Mouse (Mus musculus): ENCODE results near the gene Ropn1l. TPM values are rescaled to one million over a fixed set of nuclear protein-coding genes. Genes with fewer than 3 reads are reported as not detected.

Ropn1l gene
- polyA plus RNA-seq, 1 experiment from 2014 or later, result 2.6 TPM

DNA sequence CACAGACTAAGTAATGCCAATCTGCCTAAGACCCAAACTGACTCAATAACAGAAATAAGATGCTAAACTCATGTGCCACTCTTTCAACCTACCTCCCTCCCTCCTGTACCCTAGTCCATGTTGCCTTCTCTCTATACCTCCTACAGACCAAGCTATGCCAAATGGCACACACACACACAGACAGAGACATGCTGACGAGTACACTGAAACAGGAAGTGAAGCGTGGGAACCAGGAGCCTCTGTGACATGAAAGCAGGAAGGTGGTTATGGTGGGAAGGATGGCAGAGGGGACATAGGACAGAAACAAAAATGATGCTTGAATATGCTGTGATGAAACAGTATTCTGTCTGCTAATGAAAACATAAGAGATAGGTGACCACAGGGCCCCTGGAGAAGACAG, 7.0 kb upstream of the Ropn1l start:
- Histone ChIP-seq H3K4me3 (ENCODE audit: control insufficient read depth in 1 of 2, insufficient read depth in 1 of 2, low read depth in 1 of 2, low read length in 2 of 2) (no peak overlapping the region), H3K4me1 (ENCODE audit: control insufficient read depth in 2 of 2, insufficient read depth in 2 of 2, low read length in 2 of 2) (no peaks in the 10 kb centered on the region), H3K9ac (ENCODE audit: low read length) (no peak overlapping the region), H3K27me3 (ENCODE audit: control insufficient read depth, insufficient read depth, low read length) (no peaks in the 10 kb centered on the region), H3K36me3 (ENCODE audit: control insufficient read depth, insufficient read depth, low read length) (peaks cover 86% of the 10 kb centered on the region), H3K27ac (replicated peaks in 1 of 2; ENCODE audit: control insufficient read depth in 1 of 2, insufficient read depth in 1 of 2, low read depth in 2 of 2, low read length in 2 of 2) (no peak overlapping the region), H3K4me2 (ENCODE audit: low read length) (no peak overlapping the region), H3K9me3 (ENCODE audit: control insufficient read depth, low read length) (no peaks in the 10 kb centered on the region)
- no peak for ATAC-seq (ENCODE audit: insufficient number of reproducible peaks, insufficient read depth, low FRiP score, low read depth)
- WGBS, result 86% methylated on average over 2 of the region's 2 CpGs

DNA sequence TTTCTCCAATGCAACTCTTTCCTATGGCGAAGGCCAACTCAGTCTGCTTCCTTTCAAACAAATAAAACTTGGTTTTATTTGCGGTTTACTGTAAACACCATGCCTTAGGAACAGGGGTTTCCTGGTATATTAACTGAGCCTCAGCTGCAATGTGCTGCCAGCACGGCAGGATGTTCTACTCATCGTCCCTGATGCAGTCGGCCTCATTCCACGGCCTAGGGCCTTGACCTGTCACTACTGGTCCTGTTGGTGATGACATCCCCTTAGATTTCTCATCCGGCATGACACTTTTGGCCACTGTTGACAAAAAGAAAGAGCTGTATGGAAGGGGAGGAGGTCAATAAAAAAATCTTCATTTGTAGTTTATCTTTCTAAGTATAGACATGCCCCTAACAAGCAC, 4.5 kb upstream of the Ropn1l start:
- H3K36me3 ChIP-seq (ENCODE audit: control insufficient read depth, insufficient read depth, low read length), result peaks cover 69% of the 10 kb centered on the region
- H3K4me1 ChIP-seq (ENCODE audit: control insufficient read depth in 2 of 2, insufficient read depth in 2 of 2, low read length in 2 of 2), result 0 out of 4 replicates have a peak, but pooled peaks cover 0 to 3% of the 10 kb centered on the region in 2 experiments
- no peaks in the 10 kb centered on the region for H3K27me3 ChIP-seq (ENCODE audit: control insufficient read depth, insufficient read depth, low read length)
- H3K4me3 ChIP-seq (ENCODE audit: control insufficient read depth in 1 of 2, insufficient read depth in 1 of 2, low read depth in 1 of 2, low read length in 2 of 2), result no peak overlapping the region
- no peak for ATAC-seq (ENCODE audit: insufficient number of reproducible peaks, insufficient read depth, low FRiP score, low read depth)
- H3K4me2 ChIP-seq (ENCODE audit: low read length), result no peak overlapping the region
- 84% methylated on average over 7 of the region's 7 CpGs for WGBS
- H3K27ac ChIP-seq (replicated peaks in 1 of 2; ENCODE audit: control insufficient read depth in 1 of 2, insufficient read depth in 1 of 2, low read depth in 2 of 2, low read length in 2 of 2), result no peak overlapping the region
- H3K9me3 ChIP-seq (ENCODE audit: control insufficient read depth, low read length), result no peaks in the 10 kb centered on the region
- no peak overlapping the region for H3K9ac ChIP-seq (ENCODE audit: low read length)

DNA sequence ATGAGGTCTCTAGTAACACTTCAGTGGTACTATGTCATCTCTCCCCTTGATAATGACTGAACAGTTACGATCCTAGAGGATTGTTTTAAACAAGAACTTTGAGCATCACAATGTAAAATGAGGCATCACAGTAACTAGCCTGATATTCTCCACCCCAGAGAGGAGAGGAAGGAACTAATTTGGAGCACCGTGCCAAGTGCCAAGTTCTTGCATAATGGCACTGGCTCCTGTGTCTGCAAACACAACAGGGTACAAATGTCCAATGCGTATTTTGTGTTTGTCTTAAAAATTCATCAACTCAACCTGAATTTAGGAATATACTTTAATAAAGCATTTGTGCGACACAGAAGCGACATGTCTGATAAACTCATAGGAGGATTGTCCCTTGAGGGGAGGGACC, 2.8 kb upstream of the Ropn1l start:
- Histone ChIP-seq H3K36me3 (ENCODE audit: control insufficient read depth, insufficient read depth, low read length) (peaks cover 52% of the 10 kb centered on the region), H3K9me3 (ENCODE audit: control insufficient read depth, low read length) (no peaks in the 10 kb centered on the region), H3K27ac (replicated peaks in 1 of 2; ENCODE audit: control insufficient read depth in 1 of 2, insufficient read depth in 1 of 2, low read depth in 2 of 2, low read length in 2 of 2) (no peak overlapping the region), H3K4me1 (ENCODE audit: control insufficient read depth in 2 of 2, insufficient read depth in 2 of 2, low read length in 2 of 2) (peaks cover 3% of the 10 kb centered on the region in 2 experiments; a peak in 1 of 4 replicates), H3K4me3 (ENCODE audit: control insufficient read depth in 1 of 2, insufficient read depth in 1 of 2, low read depth in 1 of 2, low read length in 2 of 2) (no peak overlapping the region), H3K9ac (ENCODE audit: low read length) (no peak overlapping the region), H3K27me3 (ENCODE audit: control insufficient read depth, insufficient read depth, low read length) (no peaks in the 10 kb centered on the region), H3K4me2 (ENCODE audit: low read length) (no peak overlapping the region)
- 89% methylated on average over 5 of the region's 5 CpGs for WGBS
- ATAC-seq (ENCODE audit: insufficient number of reproducible peaks, insufficient read depth, low FRiP score, low read depth), result no peak

DNA sequence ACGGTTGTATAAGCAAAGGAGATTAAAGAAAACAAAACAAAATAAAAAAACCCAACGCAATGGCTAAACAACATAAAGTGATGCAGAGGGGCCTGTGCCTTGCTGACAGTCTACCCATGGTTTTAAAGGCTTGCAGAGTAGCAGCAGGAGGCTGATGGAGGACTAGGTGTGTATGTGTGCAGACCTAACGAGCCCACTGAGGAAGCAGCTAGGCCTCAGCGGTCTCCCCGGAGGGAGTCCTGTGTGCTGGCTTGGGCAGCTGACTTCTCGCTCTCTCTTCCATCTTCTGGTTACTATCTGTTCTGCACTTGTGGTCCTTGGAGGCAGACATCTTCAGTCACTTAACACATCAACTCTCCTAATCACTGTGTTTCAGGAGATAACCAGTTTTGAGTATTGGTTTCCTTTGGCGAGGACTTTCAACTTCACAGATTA, 1.3 kb upstream of the Ropn1l start:
- WGBS, result 52% methylated on average over 7 of the region's 7 CpGs
- Histone ChIP-seq H3K4me3 (ENCODE audit: control insufficient read depth in 1 of 2, insufficient read depth in 1 of 2, low read depth in 1 of 2, low read length in 2 of 2) (no peak overlapping the region), H3K27ac (replicated peaks in 1 of 2; ENCODE audit: control insufficient read depth in 1 of 2, insufficient read depth in 1 of 2, low read depth in 2 of 2, low read length in 2 of 2) (no peak overlapping the region), H3K9me3 (ENCODE audit: control insufficient read depth, low read length) (no peaks in the 10 kb centered on the region), H3K4me1 (ENCODE audit: control insufficient read depth in 2 of 2, insufficient read depth in 2 of 2, low read length in 2 of 2) (peaks cover 3% of the 10 kb centered on the region in 2 experiments; a peak in 1 of 4 replicates), H3K4me2 (ENCODE audit: low read length) (no peak overlapping the region), H3K9ac (ENCODE audit: low read length) (no peak overlapping the region), H3K27me3 (ENCODE audit: control insufficient read depth, insufficient read depth, low read length) (no peaks in the 10 kb centered on the region), H3K36me3 (ENCODE audit: control insufficient read depth, insufficient read depth, low read length) (peaks cover 37% of the 10 kb centered on the region)
- ATAC-seq (ENCODE audit: insufficient number of reproducible peaks, insufficient read depth, low FRiP score, low read depth), result no peak

DNA sequence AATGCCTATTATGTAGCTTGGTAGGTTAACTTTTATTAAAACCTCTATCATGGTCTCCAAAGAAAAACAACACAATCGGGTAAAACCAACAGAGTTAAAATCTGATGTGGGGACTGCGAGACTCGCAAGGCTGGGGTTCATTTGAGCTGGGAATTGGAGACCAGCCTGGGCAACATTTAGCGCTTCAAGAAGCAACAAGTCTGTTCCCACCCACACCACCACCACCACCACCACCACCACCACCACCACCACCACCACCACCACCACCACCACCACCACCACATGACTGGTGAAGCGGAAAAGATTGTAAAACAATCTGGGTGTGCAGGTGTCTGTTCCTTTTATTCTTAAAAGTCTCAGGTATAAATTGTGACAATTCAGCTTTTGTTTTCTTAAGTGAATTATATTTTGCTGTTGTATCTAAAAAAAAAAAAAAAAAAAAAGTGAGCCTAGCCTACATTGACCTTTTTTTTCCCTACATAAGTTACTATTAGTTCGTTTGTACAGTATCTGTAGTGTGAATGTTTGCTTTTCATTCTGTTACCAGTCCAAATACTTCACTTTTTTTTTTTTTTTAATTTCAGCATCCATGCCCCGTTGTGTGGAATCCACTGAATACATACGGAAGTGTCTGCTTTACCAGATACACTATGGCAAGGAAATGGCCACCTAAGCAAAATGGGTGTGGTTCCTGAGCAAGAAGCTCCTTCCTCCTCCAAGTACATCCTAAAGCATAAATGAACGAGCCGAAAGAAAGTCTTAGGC, 741 bp upstream of the Ropn1l start:
- H3K27ac ChIP-seq (replicated peaks in 1 of 2; ENCODE audit: control insufficient read depth in 1 of 2, insufficient read depth in 1 of 2, low read depth in 2 of 2, low read length in 2 of 2), result peak overlapping the region in 1 of 2 experiments; percentile 86; a peak in 2 of 4 replicates

DNA sequence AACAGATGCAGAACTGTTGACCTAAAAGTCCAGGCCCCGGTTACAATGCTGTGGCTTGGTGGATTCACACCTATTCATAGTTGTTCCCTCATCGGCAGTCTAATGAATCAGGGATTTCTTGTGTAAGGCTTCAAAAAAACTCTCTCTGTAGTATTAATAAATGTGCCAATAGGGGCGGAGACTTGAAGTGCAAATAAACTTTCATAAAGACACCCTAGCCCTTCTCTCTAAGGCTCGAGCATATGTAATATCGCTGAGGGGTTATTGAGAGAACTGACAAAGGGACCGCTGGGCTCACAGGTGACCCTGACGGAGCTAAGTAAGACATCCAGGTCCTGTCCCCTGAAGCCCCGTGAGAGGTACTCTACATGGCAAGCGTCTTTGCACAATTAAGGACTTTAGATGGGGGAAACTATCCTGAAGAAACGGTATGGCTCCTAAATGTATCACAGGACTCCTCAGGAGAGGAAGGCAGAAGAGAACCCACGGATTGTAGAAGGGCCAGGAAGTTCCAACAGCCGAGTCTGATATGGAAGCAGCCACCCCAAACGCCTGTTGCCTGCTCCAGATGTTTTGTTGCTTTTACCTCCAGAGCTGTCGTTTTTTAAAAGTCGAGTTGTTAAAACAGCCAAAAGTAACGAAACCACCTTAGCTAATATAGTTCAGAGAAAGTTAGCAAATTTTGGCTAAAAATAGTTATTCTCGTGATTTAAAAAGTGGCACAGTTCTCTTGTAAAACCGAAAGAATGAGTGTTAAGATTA, 1.0 kb downstream of the Ropn1l start:
- Histone ChIP-seq H3K9me3 (ENCODE audit: control insufficient read depth, low read length) (no peaks in the 10 kb centered on the region), H3K27me3 (ENCODE audit: control insufficient read depth, insufficient read depth, low read length) (no peaks in the 10 kb centered on the region), H3K4me2 (ENCODE audit: low read length) (peak overlapping the region; percentile 82), H3K9ac (ENCODE audit: low read length) (peak overlapping the region; percentile 79), H3K4me3 (ENCODE audit: control insufficient read depth in 1 of 2, insufficient read depth in 1 of 2, low read depth in 1 of 2, low read length in 2 of 2) (peak overlapping the region; percentile 69 to 90), H3K4me1 (ENCODE audit: control insufficient read depth in 2 of 2, insufficient read depth in 2 of 2, low read length in 2 of 2) (peaks cover 3% of the 10 kb centered on the region in 2 experiments; a peak in 1 of 4 replicates), H3K36me3 (ENCODE audit: control insufficient read depth, insufficient read depth, low read length) (peaks cover 13% of the 10 kb centered on the region), H3K27ac (replicated peaks in 1 of 2; ENCODE audit: control insufficient read depth in 1 of 2, insufficient read depth in 1 of 2, low read depth in 2 of 2, low read length in 2 of 2) (peak overlapping the region; percentile 86 to 88; a peak in 2 of 4 replicates)
- no peak for ATAC-seq (ENCODE audit: insufficient number of reproducible peaks, insufficient read depth, low FRiP score, low read depth)
- 42% methylated on average over 18 of the region's 18 CpGs for WGBS

More for the DNA sequence above, 741 bp upstream of the Ropn1l start:
- ATAC-seq (ENCODE audit: insufficient number of reproducible peaks, insufficient read depth, low FRiP score, low read depth), result no peak
- Histone ChIP-seq H3K9me3 (ENCODE audit: control insufficient read depth, low read length) (no peaks in the 10 kb centered on the region), H3K4me1 (ENCODE audit: control insufficient read depth in 2 of 2, insufficient read depth in 2 of 2, low read length in 2 of 2) (peaks cover 3% of the 10 kb centered on the region in 2 experiments; a peak in 1 of 4 replicates), H3K9ac (ENCODE audit: low read length) (peak overlapping the region; percentile 79), H3K4me2 (ENCODE audit: low read length) (peak overlapping the region; percentile 82), H3K4me3 (ENCODE audit: control insufficient read depth in 1 of 2, insufficient read depth in 1 of 2, low read depth in 1 of 2, low read length in 2 of 2) (peak overlapping the region in 1 of 2 experiments; percentile 69; a peak in 3 of 4 replicates), H3K36me3 (ENCODE audit: control insufficient read depth, insufficient read depth, low read length) (peaks cover 31% of the 10 kb centered on the region), H3K27me3 (ENCODE audit: control insufficient read depth, insufficient read depth, low read length) (no peaks in the 10 kb centered on the region)
- 47% methylated on average over 10 of the region's 10 CpGs for WGBS

DNA sequence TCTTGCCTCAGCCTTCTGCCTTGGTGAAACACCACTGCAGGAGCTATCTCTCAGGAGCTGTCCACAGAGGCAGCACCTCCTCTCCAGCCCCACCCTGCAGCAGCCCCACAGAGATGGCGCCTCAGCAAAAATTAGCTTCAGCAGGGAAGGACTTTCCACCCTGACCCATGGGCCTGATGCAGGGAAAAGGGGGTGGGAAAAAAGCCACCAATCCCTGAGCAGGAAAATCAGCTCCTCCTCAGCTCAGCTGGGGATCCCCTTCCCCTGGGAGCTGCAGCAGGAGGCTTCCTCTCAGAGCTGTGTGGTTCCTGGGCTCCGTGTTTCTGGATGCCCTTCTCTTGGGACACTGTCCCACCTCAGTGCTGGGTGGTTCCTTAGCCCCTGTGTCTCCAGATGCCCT, 3.8 kb downstream of the Ropn1l start:
- Histone ChIP-seq H3K9ac (ENCODE audit: low read length) (no peak overlapping the region), H3K27ac (replicated peaks in 1 of 2; ENCODE audit: control insufficient read depth in 1 of 2, insufficient read depth in 1 of 2, low read depth in 2 of 2, low read length in 2 of 2) (no peak overlapping the region), H3K36me3 (ENCODE audit: control insufficient read depth, insufficient read depth, low read length) (no peaks in the 10 kb centered on the region), H3K4me2 (ENCODE audit: low read length) (no peak overlapping the region), H3K9me3 (ENCODE audit: control insufficient read depth, low read length) (no peaks in the 10 kb centered on the region), H3K4me1 (ENCODE audit: control insufficient read depth in 2 of 2, insufficient read depth in 2 of 2, low read length in 2 of 2) (peaks cover 3 to 5% of the 10 kb centered on the region in 2 experiments; a peak in 2 of 4 replicates), H3K4me3 (ENCODE audit: control insufficient read depth in 1 of 2, insufficient read depth in 1 of 2, low read depth in 1 of 2, low read length in 2 of 2) (no peak overlapping the region), H3K27me3 (ENCODE audit: control insufficient read depth, insufficient read depth, low read length) (no peaks in the 10 kb centered on the region)
- no peak; the same call in 1 of the 2 replicates for ATAC-seq (ENCODE audit: insufficient number of reproducible peaks, insufficient read depth, low FRiP score, low read depth)
- 3% methylated on average over 2 of the region's 2 CpGs for WGBS

All from heart, embryonic 14.5 days (tissue).